Mouse (Mus musculus): ENCODE measurements around the gene Tnnt1.

- TF ChIP-seq CTCF (conservative IDR thresholded peaks at IDR 0.05; ENCODE audit: low read length), result no peak
- TF ChIP-seq NANOG (IDR thresholded peaks at IDR 0.05; ENCODE audit: borderline replicate concordance, low read length), result no peak
- no peak for TF ChIP-seq POU5F1 (IDR thresholded peaks at IDR 0.05; ENCODE audit: borderline replicate concordance, low read length)
Observed at GRCm38 (mm10) chr7:4498251-4498650, 17.9 kb downstream of the Tnnt1 start.

Measured in E14TG2a.4 (cell line).